Mouse (Mus musculus) bone marrow macrophage, adult 2 months (primary cell): ENCODE measurements at regions not wholly inside any gene's neighbourhood (a gene's known extent, or its start where the extent isn't known, plus 50 kb on each side); places are given as distances from the start of the nearest gene placed in this dataset.

Source experiments
- H3K27ac ChIP-seq: 2 replicates; pipeline ENCODE4 v1.5.1; 2012; ENCODE audit warnings: low read depth, low read length; ENCODE audit not compliant: insufficient read depth
- H3K4me1 ChIP-seq: 2 replicates; pipeline ENCODE4 v1.6.1; 2012; ENCODE audit warnings: low read length; ENCODE audit not compliant: control insufficient read depth, insufficient read depth
- H3K4me3 ChIP-seq: 2 replicates; pipeline ENCODE4 v1.5.1; 2012; ENCODE audit warnings: mild to moderate bottlenecking, low read length, moderate library complexity; ENCODE audit not compliant: insufficient read depth
- CTCF ChIP-seq: IDR thresholded peaks from 2 replicates; pipeline ENCODE4 v1.5.1; 2012; ENCODE audit warnings: low read depth, mild to moderate bottlenecking, low read length, moderate library complexity
- POLR2A ChIP-seq: IDR thresholded peaks from 2 replicates; pipeline ENCODE4 v1.6.1; 2012; ENCODE audit warnings: mild to moderate bottlenecking, low read depth, low read length, borderline replicate concordance

GRCm38 (mm10) chr16:76718809-76719208, 294.7 kb upstream of the Usp25 start:
- H3K4me3 ChIP-seq = no peak overlapping the region
- no peak overlapping the region for H3K27ac ChIP-seq
- no peaks in the 10 kb centered on the region for H3K4me1 ChIP-seq
- TF ChIP-seq CTCF = no peak
- TF ChIP-seq POLR2A = no peak

DNA sequence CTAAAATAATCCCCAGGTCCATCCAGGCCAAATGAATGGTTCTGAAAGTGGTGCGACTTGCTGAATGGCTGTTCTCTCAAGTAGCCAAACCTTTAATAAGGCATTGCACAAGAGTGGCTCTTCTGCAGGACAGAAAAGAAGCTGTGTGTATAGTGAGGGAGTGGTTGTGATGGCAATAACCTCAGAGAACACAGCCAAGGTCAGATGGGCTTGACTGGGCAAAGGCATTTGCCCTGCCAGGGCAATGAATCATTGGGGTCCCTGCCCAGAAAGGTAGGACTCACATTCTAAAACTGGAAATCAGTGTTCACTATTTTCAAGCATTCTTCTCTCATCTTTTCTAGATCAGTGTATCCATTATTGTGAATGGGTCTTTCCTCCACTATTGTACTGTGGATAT, 295.4 kb upstream of the Usp25 start:
- no peak overlapping the region for H3K27ac ChIP-seq
- no peak overlapping the region for H3K4me3 ChIP-seq
- no peaks in the 10 kb centered on the region for H3K4me1 ChIP-seq
- TF ChIP-seq POLR2A = no peak
- TF ChIP-seq CTCF = no peak

DNA sequence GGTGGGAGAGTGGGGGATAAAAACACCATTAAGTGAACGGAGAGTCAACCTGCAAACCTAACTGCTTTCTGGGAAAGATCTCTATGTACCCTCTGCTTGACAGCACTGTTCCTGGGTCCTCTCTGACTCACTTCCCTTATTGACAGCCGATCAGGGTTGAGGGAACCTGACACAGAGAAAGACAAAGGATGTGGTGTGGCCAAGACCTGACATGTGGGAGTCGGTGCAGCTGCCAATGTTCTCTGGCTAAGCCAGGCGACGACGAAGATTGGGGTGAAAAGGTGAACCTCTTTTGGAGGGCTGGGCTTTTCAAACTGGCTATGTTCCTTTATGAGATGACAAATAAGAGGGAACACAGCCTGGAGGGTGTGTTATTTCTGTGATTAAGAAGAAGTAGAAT, 318.6 kb upstream of the Usp25 start:
- H3K4me1 ChIP-seq = no peaks in the 10 kb centered on the region
- H3K27ac ChIP-seq = no peak overlapping the region
- TF ChIP-seq POLR2A (no peak), CTCF (no peak)

GRCm38 (mm10) chr16:76687735-76688447, 314.3 kb upstream of the Nrip1 start:
- TF ChIP-seq POLR2A = no peak
- no peak for TF ChIP-seq CTCF
- H3K27ac ChIP-seq = no peak overlapping the region

More for the DNA sequence above, 318.6 kb upstream of the Usp25 start:
- no peak overlapping the region for H3K4me3 ChIP-seq

DNA sequence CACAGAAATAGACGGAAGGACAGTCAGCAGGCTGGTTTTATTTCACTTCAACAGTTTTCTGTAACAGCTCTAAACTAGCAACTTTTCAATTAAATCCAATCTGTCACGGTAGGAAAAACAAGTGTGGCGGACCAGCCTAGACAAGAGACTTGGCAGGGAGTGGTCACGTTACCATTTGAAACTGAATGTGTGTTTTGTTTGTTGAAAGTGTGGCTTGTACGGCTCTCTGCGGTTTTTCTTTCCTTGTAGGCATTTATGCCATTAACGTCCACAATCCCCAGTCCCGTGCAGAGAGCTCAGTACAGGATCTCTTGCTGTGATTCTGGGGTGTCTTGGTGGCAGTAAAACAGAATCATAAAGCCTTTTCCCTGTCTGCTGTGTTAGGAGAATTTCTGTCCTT, 311.9 kb upstream of the Nrip1 start:
- H3K4me3 ChIP-seq = no peak overlapping the region
- no peaks in the 10 kb centered on the region for H3K4me1 ChIP-seq
- no peak overlapping the region for H3K27ac ChIP-seq
- TF ChIP-seq POLR2A (no peak), CTCF (no peak)

More at GRCm38 (mm10) chr16:76687735-76688447, 314.3 kb upstream of the Nrip1 start:
- Histone ChIP-seq H3K4me3 (no peak overlapping the region), H3K4me1 (no peaks in the 10 kb centered on the region)

DNA sequence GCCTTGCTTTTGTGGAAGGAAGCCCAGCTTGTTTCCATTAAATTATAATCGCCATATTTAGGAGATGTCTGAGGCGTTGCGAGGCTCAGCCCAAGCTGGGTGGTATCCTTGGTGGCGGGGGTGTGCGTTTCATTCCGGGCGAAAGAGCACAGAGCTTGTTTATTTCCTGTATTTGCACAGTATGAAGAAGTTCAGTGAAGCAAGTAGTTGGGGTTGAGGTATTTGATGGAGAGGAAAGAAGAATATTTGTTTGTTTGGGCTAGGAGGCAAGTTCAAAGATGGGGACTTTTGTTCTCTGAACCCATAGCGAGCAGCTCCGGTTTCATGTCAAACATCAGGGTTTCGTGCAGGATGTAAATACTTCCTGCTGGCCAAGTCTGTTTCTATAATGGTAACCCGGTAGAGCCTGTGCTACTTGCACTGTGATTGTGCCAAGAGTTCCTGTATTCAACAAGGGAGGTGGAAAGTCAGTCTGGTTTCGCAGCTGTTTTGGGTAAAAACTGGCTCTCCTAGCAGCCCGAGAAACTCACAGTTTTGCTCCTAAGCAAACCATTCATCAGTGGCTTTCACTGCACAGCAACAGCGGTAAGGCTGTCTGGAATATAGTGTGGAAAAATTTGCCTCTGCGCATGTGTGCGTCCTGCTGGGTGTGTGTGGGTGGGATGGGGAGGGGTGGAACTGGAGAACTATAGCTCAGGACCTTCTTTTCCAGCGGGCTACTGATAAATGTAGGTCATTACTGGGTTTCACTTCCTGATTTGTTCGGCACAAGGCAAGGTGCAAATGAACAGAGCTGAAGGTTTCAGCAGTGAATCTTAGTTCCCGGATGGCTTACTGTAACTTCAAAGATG, 306.7 kb upstream of the Nrip1 start:
- Histone ChIP-seq H3K4me3 (0 out of 2 replicates have a peak overlapping the region, but pooled peaks have one; percentile 1), H3K27ac (no peak overlapping the region), H3K4me1 (no peaks in the 10 kb centered on the region)
- TF ChIP-seq POLR2A (no peak), CTCF (no peak)

DNA sequence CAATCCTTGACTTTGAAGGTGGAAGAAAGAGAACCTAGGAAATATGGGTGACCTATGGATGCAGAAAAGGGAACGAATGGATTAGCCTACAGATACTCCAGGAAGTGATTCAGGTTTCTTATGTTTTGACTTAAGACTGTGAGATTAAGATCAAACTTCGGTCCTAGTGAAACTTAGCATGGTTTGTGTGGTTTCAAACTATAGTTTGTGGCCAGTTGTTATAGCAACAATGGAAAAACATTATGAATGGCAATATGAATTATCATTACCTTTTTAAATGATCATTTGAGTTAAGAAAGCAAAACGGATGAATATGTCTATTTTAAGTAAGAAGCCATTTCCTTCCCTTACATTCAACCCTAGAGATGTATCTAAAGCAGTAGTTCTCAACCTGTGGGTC, 305.3 kb upstream of the Nrip1 start:
- TF ChIP-seq CTCF (no peak), POLR2A (no peak)
- no peaks in the 10 kb centered on the region for H3K4me1 ChIP-seq
- no peak overlapping the region for H3K27ac ChIP-seq
- no peak overlapping the region for H3K4me3 ChIP-seq

- H3K27ac ChIP-seq = no peak overlapping the region
- H3K4me3 ChIP-seq = no peak overlapping the region
- no peaks in the 10 kb centered on the region for H3K4me1 ChIP-seq
- TF ChIP-seq POLR2A = no peak
- TF ChIP-seq CTCF = no peak
Observed at GRCm38 (mm10) chr16:76669795-76670194, 296.2 kb upstream of the Nrip1 start.

DNA sequence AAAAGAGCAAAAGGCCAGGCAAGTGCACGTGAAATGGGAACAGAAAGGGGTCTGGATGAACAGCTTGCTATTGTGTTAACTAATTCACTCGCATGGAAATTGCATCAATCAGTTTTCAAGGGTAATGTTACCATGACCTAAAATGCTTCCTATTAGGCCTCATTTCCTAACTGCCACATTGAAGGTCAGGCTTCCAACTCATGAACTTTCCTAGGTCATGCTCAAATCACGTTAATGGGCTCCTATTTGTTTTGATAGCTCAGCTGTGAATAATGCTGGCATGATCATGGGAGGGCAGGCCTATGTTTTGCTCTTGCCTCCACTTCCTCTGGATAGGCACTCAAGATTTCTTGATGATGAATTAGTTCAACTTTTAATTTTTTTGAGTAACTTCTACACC, 293.4 kb upstream of the Nrip1 start:
- H3K4me1 ChIP-seq = no peaks in the 10 kb centered on the region
- TF ChIP-seq POLR2A (no peak), CTCF (no peak)
- H3K27ac ChIP-seq = no peak overlapping the region
- no peak overlapping the region for H3K4me3 ChIP-seq

DNA sequence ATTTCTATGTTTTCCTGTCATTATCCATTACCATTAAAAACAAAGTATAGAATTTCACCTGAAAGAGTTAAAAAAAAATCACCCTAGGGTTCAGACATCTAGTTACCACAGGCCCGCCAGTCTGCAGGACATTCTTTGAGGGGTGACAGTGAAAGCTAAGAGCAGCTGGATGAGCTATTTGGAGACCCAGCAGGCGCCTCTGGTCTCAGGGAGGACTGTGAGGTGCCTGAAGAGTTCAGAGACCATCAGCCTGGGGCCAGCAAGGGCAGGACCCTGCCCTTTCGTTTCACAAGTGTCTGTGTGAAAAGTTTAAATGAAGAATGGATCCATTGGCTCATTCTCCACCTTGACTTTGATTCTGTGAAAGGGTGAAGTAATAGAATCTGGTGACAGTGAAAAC, 281.5 kb upstream of the Nrip1 start:
- no peak overlapping the region for H3K27ac ChIP-seq

More for the DNA sequence above, 281.5 kb upstream of the Nrip1 start:
- Histone ChIP-seq H3K4me1 (no peaks in the 10 kb centered on the region), H3K4me3 (no peak overlapping the region)
- TF ChIP-seq POLR2A = no peak
- TF ChIP-seq CTCF = no peak
